Mouse (Mus musculus): ENCODE results near the gene Unc5b.

DNA sequence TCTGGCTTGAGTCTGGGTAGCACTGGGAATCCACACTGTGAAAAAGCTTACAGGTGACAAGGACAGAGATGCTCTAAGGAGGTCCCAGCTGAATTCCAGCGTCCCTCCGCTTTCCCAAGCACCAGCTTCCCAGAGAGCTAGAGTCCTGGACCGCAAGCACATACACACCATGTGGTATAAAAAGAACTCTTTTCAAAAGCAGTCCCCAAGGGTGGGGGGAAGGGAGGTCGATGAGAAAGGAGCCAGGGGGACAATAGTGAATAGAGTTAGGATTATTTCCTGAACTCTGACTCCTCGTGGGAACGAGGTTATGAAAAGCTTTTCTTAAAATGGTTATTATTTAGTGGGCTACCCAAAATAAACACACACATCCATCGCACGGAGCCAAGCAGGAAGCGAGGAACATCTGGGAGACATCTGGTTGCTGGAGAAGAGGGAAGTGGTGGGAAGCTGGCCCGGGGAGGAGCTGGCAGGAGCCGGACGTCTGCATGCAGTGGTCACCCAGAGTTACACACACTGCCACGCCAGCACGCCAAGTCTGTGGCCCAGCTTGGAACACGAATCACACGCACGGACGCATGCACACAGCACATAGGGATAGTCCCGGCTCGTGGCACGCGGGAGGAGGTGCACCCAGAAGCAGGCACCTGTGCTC, 23.7 kb downstream of the Unc5b start:
- TF ChIP-seq CTCF (IDR thresholded peaks at IDR 0.05) (no peak), EP300 (IDR thresholded peaks at IDR 0.05) (peak; percentile 77)

All from lung, postnatal 0 days (tissue).